Mouse (Mus musculus) E14TG2a.4 (cell line): Measurements from ENCODE around the gene Dram1.

Experiments
- CTCF ChIP-seq: conservative IDR thresholded peaks from 2 replicates; pipeline ENCODE4 v1.5.1; 2014; ENCODE audit warnings: low read length
- NANOG ChIP-seq: IDR thresholded peaks from 2 replicates; pipeline ENCODE4 v1.6.1; 2014; ENCODE audit warnings: borderline replicate concordance, low read length, mixed read lengths
- POU5F1 ChIP-seq: IDR thresholded peaks from 2 replicates; pipeline ENCODE4 v1.6.1; 2014; ENCODE audit warnings: low read length, borderline replicate concordance

- TF ChIP-seq CTCF (no peak), NANOG (no peak), POU5F1 (no peak)
Measured at GRCm38 (mm10) chr10:88288061-88288460, 90.8 kb downstream of the Dram1 start.
